Mouse (Mus musculus) heart, adult 8-10 months (tissue): ENCODE results near the gene Tada3. TPM values are rescaled to one million over a fixed set of nuclear protein-coding genes. Genes with fewer than 3 reads are reported as not detected.

Source experiments
- DNase-seq: peaks from one replicate; pipeline ENCODE4 v3.0.0; 2022; ENCODE audit warnings: low spot score
- total RNA-seq, 4 experiments: library from RNA; stranded (reverse); gene quantifications; 2 replicates each; pipeline ENCODE4 v1.2.4; 2022

Gene Tada3
- total RNA-seq, 4 experiments from 2014 or later: 20.7 to 23.8 (median 23.2) TPM

- DNase-seq: no peak
These were observed 11.3 kb upstream of the Tada3 start, which contains the start of gene Ttll3 for GRCm38 (mm10) chr6:113388960-113389359. Ttll3 (plus strand) TSS chr6:113389260.

- DNase-seq: no peak
These were observed 8.3 kb upstream of the Tada3 start for GRCm38 (mm10) chr6:113386025-113386424.

DNA sequence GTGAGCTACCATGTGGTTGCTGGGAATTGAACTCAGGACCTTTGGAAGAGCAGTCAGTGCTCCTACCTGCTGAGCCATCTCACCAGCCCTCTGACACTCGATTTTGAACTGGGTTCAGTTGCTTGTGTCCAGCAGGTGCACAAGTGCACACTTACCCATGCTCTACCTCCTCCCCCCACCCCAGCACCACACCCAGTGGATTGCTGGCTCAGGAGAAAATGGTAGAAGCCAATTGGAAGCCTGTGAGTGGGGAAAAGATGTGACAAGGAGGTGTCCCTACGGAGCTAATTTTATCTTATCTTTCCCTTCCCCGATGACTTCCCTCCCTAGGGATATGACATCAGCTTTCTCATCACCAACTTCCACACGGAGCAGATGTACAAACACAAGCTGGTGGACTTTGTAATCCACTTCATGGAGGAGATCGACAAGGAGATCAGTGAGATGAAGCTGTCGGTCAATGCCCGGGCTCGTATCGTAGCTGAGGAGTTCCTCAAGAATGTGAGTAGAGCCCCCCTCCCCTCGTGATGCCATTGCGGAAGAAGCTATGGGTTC lies 7.6 kb upstream of the Tada3 start:
- DNase-seq: no peak

DNA sequence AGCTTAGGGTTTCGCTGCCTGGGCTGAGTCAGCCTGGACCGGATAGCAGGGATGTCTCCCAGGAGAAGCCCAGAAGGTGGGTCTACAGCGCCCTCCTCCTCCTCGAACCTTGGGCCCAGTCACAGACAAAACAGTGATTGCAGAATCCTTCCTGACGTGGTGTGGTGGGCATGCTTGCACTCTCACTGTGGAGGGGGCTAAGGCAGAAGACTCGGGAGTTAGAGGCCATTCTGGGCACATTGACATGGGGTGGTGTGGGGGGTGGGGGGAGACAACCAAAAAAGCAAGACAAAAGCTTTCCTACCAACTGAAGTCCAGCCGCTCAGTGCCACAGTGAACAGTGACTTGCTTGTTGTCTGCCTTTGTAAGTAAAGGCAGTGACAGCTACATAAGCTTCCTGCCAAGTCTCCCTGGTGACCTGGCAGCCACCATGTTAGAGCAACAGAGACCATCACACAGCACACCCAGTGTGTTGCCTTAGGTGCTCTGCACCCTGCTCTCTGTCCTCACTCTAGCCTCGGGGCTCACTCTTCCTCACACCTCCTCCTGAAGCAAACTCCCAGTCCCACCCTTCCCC lies 6.8 kb upstream of the Tada3 start:
- DNase-seq: no peak

DNA sequence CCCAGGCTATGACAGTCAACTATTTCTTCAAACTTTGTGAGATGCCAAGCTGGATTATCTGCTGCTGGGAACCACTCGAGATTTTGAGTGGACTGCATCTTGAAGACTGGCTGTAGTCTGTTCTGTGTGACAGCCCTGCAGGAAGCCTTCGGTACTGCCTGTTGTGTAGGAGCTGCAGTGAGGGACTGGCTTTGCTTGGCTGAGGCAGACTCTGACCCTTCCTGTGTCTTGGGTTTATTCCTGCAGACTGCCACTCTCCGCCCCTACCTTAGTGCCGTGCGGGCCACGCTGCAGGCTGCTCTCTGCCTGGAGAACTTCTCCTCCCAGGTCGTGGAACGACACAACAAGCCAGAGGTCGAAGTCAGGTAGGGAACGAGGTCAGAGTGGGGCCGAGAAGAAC lies 2.8 kb upstream of the Tada3 start:
- no peak for DNase-seq

DNA sequence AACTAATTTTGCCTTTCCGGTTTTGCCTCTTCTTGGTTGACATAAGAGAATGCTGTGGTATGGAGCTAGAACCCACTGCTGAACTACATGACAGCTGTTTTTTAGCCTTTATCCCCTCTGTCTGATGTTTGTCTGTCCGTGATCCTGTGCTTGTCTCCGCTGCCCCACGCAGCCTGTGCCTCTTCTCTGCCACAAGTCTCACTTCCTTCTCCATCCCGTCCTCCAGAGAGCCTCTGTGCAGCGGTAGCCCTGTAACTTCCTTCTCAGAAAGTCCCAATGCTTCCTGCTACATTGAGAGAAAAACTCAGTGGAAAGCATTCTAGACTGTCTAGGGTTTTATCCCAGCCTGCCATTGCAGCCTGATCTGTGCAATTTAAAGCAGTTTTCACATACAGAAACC lies 1.6 kb upstream of the Tada3 start:
- DNase-seq: no peak

GRCm38 (mm10) chr6:113377172-113377495 lies 549 bp downstream of the Tada3 start:
- no peak for DNase-seq

DNA sequence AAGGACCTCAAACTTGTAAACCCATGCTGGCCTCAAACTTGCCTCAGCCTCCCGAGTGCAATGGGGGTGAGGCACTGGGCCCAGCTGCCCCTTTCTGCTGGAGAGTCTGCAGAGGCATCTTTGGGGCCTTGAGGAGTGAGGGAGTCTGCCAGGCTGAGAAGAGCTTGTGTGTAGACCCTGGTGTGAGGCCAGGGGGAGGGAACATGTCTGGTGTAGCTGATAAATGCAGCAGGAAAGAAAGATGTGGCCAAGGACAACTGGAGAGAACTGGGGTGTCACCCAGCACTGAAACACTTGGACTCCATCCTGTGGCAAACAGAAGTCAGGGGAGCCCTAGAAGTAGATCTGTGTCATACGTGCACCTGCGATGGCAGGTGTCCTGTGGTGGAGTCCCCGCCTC lies 4.2 kb downstream of the Tada3 start:
- no peak for DNase-seq

DNA sequence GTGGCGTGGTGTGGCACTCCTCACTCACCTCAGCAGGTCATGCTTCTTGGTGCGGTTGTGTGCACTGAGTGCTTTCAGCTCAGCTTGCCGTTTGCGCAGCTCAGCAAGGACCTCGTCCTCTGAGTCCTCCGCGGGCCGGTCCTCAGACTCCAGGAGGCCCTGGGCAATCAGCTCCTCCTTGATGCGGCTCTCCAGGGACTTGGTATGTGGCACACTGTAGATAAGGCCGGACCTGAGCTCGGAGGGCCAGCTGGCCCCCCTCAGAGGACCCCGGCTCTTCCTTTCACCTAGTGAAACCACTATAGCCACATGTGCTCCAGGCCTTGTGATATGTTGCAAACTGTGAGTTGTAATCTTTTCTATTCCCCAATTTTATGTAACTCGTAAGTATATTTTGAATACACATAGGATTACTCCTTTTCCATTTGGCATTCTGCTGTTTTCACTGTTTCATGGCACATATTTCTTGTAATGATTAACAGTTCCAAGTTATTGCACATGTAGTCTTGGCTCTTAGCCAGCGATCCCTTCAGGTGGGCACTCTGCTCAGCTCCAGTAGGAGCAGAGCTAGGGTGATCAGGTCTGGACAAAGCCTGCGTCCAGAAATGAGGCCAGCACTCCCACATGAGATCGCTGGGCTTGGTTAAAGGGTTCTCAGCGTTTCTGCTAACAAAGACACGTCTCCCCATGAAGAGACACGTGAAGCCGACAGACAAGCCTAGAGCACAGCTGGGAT lies 7.3 kb downstream of the Tada3 start:
- no peak for DNase-seq

DNA sequence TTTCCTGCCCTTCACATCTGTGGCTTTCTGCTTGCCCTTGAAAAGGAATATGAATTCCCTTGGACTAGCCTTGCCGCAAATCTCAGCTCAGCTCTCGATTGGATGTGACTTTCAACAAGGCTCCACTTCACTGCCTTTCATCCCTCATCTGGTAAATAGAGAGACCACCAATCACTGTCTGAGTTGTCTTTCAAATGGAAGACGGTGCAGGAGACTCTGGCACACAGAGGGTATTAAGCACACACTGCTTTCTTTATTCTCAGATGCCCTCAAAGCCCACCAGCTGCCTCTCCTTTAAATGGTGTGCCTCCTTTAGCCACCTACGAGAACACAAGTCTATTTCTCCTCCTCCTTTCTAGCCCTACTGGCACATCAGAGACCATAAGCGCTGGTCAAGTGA lies 9.1 kb downstream of the Tada3 start:
- DNase-seq: no peak

DNA sequence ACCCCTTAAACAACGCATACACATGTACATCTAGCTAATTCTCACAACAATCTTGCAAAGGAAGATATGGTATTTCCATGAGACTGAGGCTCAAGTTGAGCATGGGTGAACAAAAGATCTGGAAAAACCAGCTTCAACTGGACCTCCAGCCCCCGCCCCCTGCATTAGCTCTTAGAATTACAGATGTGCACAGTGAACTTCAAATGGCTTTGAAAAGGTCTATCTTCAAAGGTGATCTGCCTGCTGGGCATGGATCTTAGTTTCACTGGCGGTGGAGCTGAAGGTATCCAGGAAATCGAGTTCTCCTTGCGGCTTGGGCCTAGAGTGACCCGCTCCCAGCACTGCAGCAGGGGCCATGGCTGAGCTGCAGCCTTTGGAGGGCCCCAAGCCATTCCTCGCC lies 9.6 kb downstream of the Tada3 start:
- no peak for DNase-seq

- DNase-seq: no peak
These were observed 10.1 kb downstream of the Tada3 start for GRCm38 (mm10) chr6:113367574-113367973.

DNA sequence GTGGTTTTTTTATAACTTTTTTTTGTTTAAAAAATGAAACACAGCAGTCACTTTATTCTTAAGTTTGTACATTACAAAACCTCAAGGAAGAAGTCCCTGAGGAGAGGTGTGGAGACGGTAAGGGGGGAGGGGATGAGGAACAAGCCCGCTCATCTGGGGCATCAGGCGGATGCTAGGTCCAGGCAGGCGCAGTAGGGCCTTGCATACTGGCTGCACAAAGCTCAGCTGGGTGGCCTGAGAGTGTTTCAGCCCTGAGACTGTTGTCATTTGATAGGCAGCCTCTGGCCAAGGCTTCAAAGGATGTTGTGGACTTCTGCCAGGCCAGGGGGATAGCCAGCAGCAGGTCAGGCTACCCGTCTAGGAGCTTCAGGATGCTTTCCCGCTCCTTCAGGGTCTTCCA lies 11.0 kb downstream of the Tada3 start:
- no peak for DNase-seq

DNA sequence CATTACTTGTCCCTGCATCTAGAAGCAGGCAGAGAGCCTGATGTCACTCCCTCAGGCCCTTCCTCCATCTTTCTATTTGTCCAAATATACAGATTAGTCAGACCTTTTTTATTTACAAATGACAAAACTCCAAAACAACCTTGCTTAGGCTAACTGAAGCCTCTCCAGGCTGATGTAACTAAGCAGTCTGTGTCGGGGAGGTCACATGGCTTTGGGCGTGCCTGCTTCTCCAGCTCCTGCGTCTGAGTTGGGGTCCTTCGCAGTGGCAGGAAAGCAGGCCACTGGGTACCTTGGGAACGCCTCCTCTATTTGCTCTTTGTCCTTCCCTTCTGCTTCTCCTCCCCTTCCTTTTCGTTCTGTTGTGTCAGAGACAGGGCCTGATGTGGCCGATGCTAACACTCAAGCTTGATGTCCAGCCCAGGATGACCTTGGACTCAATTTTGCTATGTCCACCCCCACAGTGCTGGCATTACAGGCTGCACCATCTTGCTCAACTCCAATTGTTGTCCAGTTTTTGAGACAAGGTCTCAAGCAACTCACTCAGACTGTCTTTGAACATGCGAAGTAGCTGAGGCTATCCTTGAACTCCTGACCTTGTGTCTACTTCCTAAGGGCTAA lies 13.1 kb downstream of the Tada3 start:
- no peak for DNase-seq

GRCm38 (mm10) chr6:113362241-113362640 lies 15.4 kb downstream of the Tada3 start:
- no peak for DNase-seq

GRCm38 (mm10) chr6:113361476-113361875 lies 16.2 kb downstream of the Tada3 start:
- DNase-seq: no peak

- no peak for DNase-seq
These were observed 24.0 kb downstream of the Tada3 start for GRCm38 (mm10) chr6:113353696-113354095.

- DNase-seq: no peak
These were observed 24.9 kb downstream of the Tada3 start for GRCm38 (mm10) chr6:113352820-113353219.

DNA sequence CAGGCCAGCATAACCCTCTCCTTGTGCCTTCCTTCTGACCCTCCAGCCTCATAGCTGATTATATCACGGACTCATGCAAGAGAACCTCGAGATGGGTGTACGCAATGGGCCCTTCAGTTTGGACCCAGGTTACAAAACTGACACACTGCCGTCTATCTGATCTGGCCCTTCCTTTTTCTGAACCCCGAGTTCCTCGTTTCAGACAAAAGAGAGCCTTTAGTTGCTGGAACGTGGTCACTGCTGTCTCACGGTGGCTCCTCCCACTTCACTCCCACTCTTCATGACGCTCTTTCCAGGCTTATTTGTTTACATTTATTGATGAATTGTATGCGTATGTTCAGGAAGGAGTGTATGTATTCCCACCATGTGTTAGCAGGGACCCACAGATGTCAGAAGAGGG lies 26.0 kb downstream of the Tada3 start:
- no peak for DNase-seq

- no peak for DNase-seq
These were observed 26.5 kb downstream of the Tada3 start for GRCm38 (mm10) chr6:113351161-113351560.

DNA sequence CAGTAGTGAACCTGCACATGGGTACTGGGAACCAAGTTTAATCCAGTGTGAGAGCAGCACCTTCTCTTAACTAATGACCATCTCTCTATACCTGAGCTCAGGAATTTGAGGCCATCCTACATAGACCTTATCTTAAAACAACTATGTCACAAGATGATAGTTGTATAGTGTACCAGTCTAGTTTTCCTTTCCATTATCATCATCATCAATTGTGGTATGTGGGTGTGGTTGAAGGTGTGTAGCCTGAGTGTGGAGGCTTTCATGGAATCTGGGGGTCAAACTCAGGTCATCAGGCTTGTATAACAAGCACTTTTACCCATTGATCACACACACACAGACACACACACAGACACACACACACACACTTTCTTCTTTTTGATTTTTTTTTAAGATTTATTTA lies 27.1 kb downstream of the Tada3 start:
- no peak for DNase-seq

- DNase-seq: no peak
These were observed 30.8 kb downstream of the Tada3 start for GRCm38 (mm10) chr6:113346897-113347296.

DNA sequence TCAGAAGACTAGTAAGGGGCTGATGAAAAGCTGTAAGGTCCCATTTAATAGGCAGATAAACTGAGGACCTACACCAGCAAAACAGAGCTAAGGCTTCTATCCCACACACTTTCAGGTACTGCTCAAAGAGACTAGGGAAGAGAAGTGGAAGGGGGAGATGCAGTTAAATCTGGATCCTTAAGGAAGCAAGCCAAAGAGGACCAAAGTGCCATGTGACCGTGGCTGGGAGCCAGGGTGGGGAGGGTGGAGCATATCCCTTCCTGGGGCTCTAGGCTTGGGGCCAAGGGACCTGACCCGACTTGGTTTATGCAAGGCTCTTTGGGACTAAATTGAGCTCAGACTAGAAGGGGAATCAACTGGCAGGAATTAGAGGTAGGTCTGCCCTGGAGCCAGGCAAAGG lies 33.4 kb downstream of the Tada3 start:
- peak; percentile 87 for DNase-seq
